Mouse (Mus musculus): ENCODE measurements around the gene Ifi211.
"Not testable (repeated sequence)": the region's sequence is repeated elsewhere in the genome, so short reads cannot be mapped to it uniquely, and the experiment has no call there.

- not testable (repeated sequence) for TF ChIP-seq TAL1, GATA1 (IDR thresholded peaks at IDR 0.05; ENCODE audit: low read length)
These were observed 23.1 kb downstream of the Ifi211 start for GRCm38 (mm10) chr1:173889741-173890140.

All from erythroblast, embryonic 14.5 days (primary cell).